Mouse (Mus musculus) hindbrain, embryonic 11.5 days (tissue): ENCODE measurements around the gene Axdnd1. TPM values are rescaled to one million over a fixed set of nuclear protein-coding genes. Genes with fewer than 3 reads are reported as not detected.

Source experiments
- ATAC-seq: fragments of 200-750 bp; cut with Nextera tagmentation; 2 replicates; pipeline ENCODE4 v1.8.0; 2017; ENCODE audit warnings: mild to moderate bottlenecking, moderate TSS enrichment, moderate library complexity; ENCODE audit not compliant: low FRiP score
- DNase-seq: peaks from one replicate; pipeline ENCODE4 v3.0.0-alpha.2; 2015; ENCODE audit warnings: low spot score
- H3K27ac ChIP-seq: fragments of 300-500 bp; sonication (generic); 2 replicates; pipeline ENCODE4 v1.5.1; 2014; ENCODE audit warnings: mild to moderate bottlenecking, low read depth, low read length
- H3K27me3 ChIP-seq: fragments of 300-500 bp; sonication (generic); 2 replicates; pipeline ENCODE4 v1.6.1; 2014; ENCODE audit warnings: mild to moderate bottlenecking, low read length, moderate library complexity, mixed read lengths; ENCODE audit not compliant: control insufficient read depth, insufficient read depth
- H3K36me3 ChIP-seq: fragments of 300-500 bp; sonication (generic); 2 replicates; pipeline ENCODE4 v1.6.1; 2014; ENCODE audit warnings: mild to moderate bottlenecking, low read length, moderate library complexity, mixed read lengths; ENCODE audit not compliant: control insufficient read depth, insufficient read depth
- H3K4me1 ChIP-seq: fragments of 300-500 bp; sonication (generic); replicated peaks from 2 replicates; pipeline ENCODE4 v1.6.1; 2014; ENCODE audit warnings: low read length, mixed read lengths; ENCODE audit not compliant: control insufficient read depth, insufficient read depth
- H3K4me2 ChIP-seq: fragments of 300-500 bp; sonication (generic); replicated peaks from 2 replicates; pipeline ENCODE4 v1.6.1; 2014; ENCODE audit warnings: mild to moderate bottlenecking, low read depth, low read length
- H3K4me3 ChIP-seq: fragments of 300-500 bp; sonication (generic); 2 replicates; pipeline ENCODE4 v1.5.1; 2014; ENCODE audit warnings: low read depth, low read length
- H3K9ac ChIP-seq: fragments of 300-500 bp; sonication (generic); 2 replicates; pipeline ENCODE4 v1.6.1; 2014; ENCODE audit warnings: low read depth, low read length
- H3K9me3 ChIP-seq: fragments of 300-500 bp; sonication (generic); 2 replicates; pipeline ENCODE4 v1.6.1; 2016; ENCODE audit warnings: low read length; ENCODE audit not compliant: control insufficient read depth
- WGBS: fragments of 180-500 bp; shearing (Covaris S2); extraction: QIAGEN DNeasy Blood & Tissue Kit; methylation state at CpG from one replicate; pipeline ENCODE4 v1.1.7; 2014; 5-methylcytosine and 5-hydroxymethylcytosine counted together
- polyA plus RNA-seq: library from polyadenylated mRNA; unstranded; fragments of >200 nt; fragmentation: Nextera tagmentation; extraction: Ambion mirVana; gene quantifications from 2 replicates; pipeline ENCODE4 v1.2.1, GENCODE M21; 2014

The Axdnd1 gene
- polyA plus RNA-seq, 1 experiment from 2014 or later: 0.28 TPM

DNA sequence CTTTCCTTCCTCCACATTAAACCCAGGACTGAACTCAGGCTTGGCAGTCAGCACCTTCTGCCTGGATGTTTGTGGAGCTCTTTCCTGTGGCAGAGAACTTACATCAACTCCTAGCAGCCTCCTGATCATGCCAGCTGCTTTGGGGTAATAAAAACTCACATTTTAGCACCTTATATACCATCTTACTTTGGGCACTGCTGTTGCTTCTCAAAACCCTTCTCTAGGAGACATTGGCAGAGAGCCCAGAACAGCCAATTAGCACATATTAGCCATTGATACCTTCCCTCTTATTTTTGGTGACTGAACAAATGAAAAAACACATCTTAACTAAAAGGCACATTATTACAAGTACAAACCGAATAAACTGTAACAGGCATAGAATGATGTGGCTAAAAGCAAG lies 24.1 kb upstream of the Axdnd1 start:
- H3K4me3 ChIP-seq: no peak overlapping the region
- H3K36me3 ChIP-seq: no peaks in the 10 kb centered on the region
- no peak for DNase-seq
- H3K4me2 ChIP-seq: no peak overlapping the region
- H3K9me3 ChIP-seq: no peaks in the 10 kb centered on the region
- no peak overlapping the region for H3K27ac ChIP-seq
- WGBS: 93% methylated on average over 1 of the region's 1 CpGs
- no peak overlapping the region for H3K9ac ChIP-seq
- no peaks in the 10 kb centered on the region for H3K4me1 ChIP-seq
- no peaks in the 10 kb centered on the region for H3K27me3 ChIP-seq
- ATAC-seq: no peak

DNA sequence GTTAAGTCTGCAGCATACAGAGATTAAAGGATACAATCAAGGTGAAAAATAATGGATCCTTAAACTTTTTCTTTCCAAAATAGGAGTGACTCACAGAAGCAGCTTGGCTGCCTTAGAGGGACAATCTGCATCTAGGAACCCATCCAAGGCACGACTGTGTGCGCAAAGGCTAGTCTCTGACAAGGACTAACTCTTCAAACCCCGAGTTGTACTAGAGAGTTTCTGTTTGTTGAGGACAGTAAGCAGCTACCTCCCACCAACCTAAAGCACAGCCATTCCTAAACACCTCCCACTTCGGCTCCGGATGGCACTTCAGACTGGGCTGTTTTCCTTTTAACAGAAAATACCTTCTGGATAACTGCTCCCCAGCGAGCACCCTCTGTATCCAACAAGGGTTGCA lies 21.8 kb upstream of the Axdnd1 start:
- 89% methylated on average over 6 of the region's 6 CpGs for WGBS
- H3K9ac ChIP-seq: no peak overlapping the region
- no peaks in the 10 kb centered on the region for H3K27me3 ChIP-seq
- ATAC-seq (no peak), DNase-seq (no peak)
- H3K4me2 ChIP-seq: no peak overlapping the region
- H3K4me1 ChIP-seq: no peaks in the 10 kb centered on the region
- no peak overlapping the region for H3K27ac ChIP-seq
- no peaks in the 10 kb centered on the region for H3K9me3 ChIP-seq
- no peak overlapping the region for H3K4me3 ChIP-seq
- H3K36me3 ChIP-seq: 0 out of 2 replicates have a peak, but pooled peaks cover 2% of the 10 kb centered on the region

DNA sequence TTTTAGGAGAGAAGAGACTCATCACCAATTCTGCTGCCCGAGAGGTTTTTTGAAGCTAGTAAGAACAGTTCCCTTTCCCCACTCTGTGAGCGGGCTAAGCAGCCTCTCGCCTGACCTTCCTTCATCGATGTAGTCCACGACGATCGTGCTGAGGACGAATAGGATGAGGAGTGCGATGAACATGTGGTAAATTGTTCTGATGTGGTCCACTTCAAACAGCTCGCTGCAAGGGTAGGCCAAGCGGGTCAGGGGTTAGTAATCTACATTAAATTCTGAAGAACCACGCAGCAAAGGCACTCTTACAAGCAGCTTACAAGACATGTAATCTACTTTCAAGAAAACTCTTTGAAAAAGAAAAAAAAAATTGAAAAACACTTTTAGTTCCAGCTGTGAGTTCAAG lies 21.3 kb upstream of the Axdnd1 start:
- H3K4me1 ChIP-seq: no peaks in the 10 kb centered on the region
- no peak overlapping the region for H3K9ac ChIP-seq
- H3K4me3 ChIP-seq: no peak overlapping the region
- DNase-seq: no peak
- WGBS: 95% methylated on average over 12 of the region's 12 CpGs
- no peak overlapping the region for H3K4me2 ChIP-seq
- H3K9me3 ChIP-seq: no peaks in the 10 kb centered on the region
- H3K27ac ChIP-seq: no peak overlapping the region
- H3K27me3 ChIP-seq: no peaks in the 10 kb centered on the region
- no peak for ATAC-seq
- 0 out of 2 replicates have a peak, but pooled peaks cover 2% of the 10 kb centered on the region for H3K36me3 ChIP-seq

DNA sequence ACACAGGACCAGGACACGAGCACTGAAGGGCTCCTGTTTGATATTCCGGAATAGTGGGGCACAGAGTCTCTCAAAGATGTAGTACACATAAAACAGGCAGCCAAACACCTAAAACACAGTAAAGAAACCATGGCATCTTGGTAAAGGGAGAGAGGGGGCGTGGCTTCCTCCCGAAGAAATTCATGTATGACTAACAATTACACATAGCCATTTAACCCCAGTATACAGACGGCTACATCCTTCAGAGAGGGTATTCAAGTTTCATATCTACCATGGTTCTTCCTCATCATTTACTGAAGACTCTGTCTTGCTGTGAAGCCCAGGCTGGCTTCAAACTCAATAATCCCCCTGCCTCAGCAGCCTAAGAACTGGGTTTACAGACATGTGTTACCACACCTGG lies 16.8 kb upstream of the Axdnd1 start:
- 0 out of 2 replicates have a peak, but pooled peaks cover 4% of the 10 kb centered on the region for H3K36me3 ChIP-seq
- H3K9me3 ChIP-seq: no peaks in the 10 kb centered on the region
- H3K9ac ChIP-seq: no peak overlapping the region
- WGBS: 93% methylated on average over 5 of the region's 5 CpGs
- H3K4me1 ChIP-seq: no peaks in the 10 kb centered on the region
- no peak for DNase-seq
- H3K27me3 ChIP-seq: no peaks in the 10 kb centered on the region
- H3K4me2 ChIP-seq: no peak overlapping the region
- H3K27ac ChIP-seq: no peak overlapping the region
- ATAC-seq: no peak
- no peak overlapping the region for H3K4me3 ChIP-seq

DNA sequence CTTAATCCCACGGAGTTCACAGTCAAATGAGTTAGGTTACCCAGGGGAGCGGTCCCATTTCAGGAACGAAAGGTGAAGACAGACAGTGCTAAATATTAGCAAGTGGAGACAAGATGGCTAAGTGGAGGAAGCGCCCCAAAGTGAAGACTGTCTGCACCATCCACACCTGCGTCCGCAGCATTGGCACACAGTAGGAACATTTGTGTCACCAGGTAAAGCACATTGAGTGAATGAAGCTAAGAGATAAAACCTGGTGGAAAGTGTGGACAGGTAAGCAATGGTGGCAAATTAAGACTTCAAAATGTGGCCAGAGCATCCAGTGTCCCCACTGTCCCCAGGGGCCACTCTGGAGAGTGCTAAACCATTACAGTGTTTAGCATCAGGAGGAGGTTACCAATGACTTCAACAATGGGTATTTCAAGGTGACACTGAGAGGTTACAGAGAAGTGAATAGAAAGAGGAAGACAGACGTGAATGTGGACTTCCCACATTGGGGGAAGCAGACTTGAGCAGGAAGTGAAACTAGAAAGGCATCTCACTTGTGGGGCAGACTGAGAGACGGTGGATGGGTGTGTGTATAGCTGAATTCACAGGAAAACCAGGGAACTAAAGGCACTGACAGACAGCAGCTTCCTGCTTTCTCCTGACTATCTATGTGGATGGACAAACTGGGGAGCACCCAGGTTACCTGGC lies 16.2 kb upstream of the Axdnd1 start:
- Histone ChIP-seq H3K9me3 (no peaks in the 10 kb centered on the region), H3K4me2 (no peak overlapping the region), H3K4me1 (no peaks in the 10 kb centered on the region), H3K27me3 (no peaks in the 10 kb centered on the region), H3K36me3 (0 out of 2 replicates have a peak, but pooled peaks cover 4% of the 10 kb centered on the region), H3K4me3 (no peak overlapping the region), H3K27ac (no peak overlapping the region), H3K9ac (no peak overlapping the region)
- 95% methylated on average over 8 of the region's 8 CpGs for WGBS
- DNase-seq (no peak), ATAC-seq (no peak)

DNA sequence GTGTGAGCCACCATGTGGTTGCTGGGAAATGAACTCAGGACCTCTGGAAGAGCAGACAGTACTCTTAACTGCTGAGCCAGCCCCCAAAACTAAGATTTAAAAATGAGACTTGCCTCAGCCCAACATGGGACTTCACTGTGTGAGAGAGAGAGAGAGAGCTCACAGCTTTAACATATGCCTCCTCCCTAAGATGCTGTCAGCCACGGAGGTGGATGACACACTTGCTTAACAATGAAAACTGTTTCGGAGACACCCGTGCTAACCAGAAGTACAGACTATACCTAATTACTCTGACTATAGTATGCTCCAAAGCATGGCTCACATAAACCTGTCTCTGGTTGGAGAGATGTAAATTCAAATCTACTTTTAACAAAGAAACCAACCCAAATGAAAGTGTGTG lies 12.5 kb upstream of the Axdnd1 start:
- Histone ChIP-seq H3K27me3 (no peaks in the 10 kb centered on the region), H3K9me3 (no peaks in the 10 kb centered on the region), H3K9ac (no peak overlapping the region), H3K36me3 (0 out of 2 replicates have a peak, but pooled peaks cover 4% of the 10 kb centered on the region), H3K4me3 (no peak overlapping the region), H3K4me1 (no peaks in the 10 kb centered on the region), H3K27ac (no peak overlapping the region), H3K4me2 (no peak overlapping the region)
- WGBS: 87% methylated on average over 3 of the region's 3 CpGs
- no peak for ATAC-seq
- no peak for DNase-seq

DNA sequence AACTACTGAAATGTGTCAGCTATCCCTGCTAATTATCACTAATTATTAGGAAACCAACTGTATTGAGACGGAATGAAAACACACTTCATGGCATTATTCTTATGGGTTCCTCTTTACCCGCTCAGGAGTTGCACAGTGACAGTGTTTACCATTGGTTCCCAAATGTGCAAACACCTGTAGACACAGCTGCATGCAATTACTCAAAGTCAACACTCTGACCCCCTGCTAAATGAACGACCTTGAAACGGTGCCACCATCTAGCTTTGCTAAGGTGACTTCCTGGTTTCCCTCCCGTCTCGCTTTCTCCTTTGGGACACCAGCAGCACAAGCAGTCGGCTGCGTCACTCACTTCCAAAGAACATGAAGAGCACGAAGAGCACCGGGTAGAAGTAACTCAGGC lies 11.5 kb upstream of the Axdnd1 start:
- Histone ChIP-seq H3K9me3 (no peaks in the 10 kb centered on the region), H3K4me3 (no peak overlapping the region), H3K4me2 (no peak overlapping the region), H3K4me1 (no peaks in the 10 kb centered on the region), H3K27me3 (no peaks in the 10 kb centered on the region), H3K27ac (no peak overlapping the region), H3K9ac (no peak overlapping the region), H3K36me3 (0 out of 2 replicates have a peak, but pooled peaks cover 4% of the 10 kb centered on the region)
- 78% methylated on average over 10 of the region's 10 CpGs for WGBS
- ATAC-seq (no peak), DNase-seq (no peak)

DNA sequence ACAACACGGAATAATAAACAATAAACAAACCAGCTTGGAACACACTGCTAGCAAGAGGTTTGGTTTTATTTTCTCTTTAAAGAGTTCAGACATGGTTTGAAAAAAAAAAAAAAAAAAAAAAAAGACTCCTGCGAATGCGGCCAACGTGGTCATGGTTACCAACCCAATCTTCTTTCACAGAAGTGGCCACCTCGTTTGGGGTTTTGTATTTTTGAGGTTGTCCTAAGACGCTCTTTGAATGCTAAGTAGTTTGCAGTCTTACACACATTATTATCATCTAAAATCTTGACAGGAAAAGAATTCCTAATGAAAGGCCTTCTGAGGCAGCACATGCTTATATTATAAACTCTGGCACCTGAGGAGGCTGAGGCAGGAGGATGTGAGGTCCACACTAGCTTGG lies 7.5 kb upstream of the Axdnd1 start:
- Histone ChIP-seq H3K9me3 (no peaks in the 10 kb centered on the region), H3K4me1 (no peaks in the 10 kb centered on the region), H3K36me3 (0 out of 2 replicates have a peak, but pooled peaks cover 2% of the 10 kb centered on the region), H3K9ac (no peak overlapping the region), H3K4me3 (no peak overlapping the region), H3K4me2 (no peak overlapping the region), H3K27ac (no peak overlapping the region), H3K27me3 (no peaks in the 10 kb centered on the region)
- WGBS: 90% methylated on average over 6 of the region's 6 CpGs
- DNase-seq (no peak), ATAC-seq (no peak)

DNA sequence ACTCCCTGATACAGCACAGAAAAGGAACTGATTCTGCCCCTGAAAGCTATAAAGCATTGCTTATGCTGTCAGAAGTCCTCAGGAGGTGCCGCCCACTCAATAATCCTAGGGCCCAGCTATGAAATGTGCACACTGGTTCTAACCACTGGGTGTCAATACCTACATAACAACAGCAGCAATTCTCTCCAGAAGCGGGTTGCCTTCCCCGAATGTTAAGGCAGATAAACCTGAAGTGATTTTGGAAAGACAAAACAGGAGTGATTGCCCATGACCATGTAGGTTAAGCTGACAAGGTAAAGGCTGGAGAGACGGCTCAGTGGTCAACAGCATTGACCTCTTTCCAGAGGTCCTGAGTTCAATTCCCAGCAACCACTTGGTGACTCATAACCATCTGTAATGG lies 4.8 kb upstream of the Axdnd1 start:
- Histone ChIP-seq H3K36me3 (no peaks in the 10 kb centered on the region), H3K9me3 (no peaks in the 10 kb centered on the region), H3K27me3 (no peaks in the 10 kb centered on the region), H3K4me2 (no peak overlapping the region), H3K9ac (no peak overlapping the region), H3K27ac (no peak overlapping the region), H3K4me1 (no peaks in the 10 kb centered on the region), H3K4me3 (no peak overlapping the region)
- WGBS: 90% methylated on average over 4 of the region's 4 CpGs
- no peak for ATAC-seq
- DNase-seq: no peak
